Mouse (Mus musculus) cerebellum, adult 11 months (tissue): ENCODE measurements around the gene Arhgap15.

Experiments
- DNase-seq: peaks from one replicate; pipeline ENCODE4 v3.0.0; 2022

The Arhgap15 gene

DNA sequence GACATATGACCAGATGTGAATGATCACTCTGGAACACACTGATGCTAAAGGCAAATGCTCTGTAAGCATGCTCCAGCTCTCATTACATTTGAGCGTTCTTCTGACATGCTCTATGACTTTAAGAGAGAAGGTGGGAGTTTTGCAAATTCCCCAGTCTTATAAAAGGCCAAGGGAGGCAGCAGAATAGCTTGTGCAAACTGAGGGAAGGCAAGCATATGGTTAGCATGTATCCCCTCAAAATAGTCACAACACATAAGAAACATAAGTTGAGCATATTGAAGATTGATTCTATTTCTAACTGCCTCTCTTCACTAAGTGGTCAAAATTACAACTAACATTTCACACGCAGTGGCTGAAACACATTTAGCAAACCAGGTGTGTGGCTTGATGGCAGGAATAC, 631.6 kb downstream of the Arhgap15 start:
- no peak for DNase-seq

GRCm38 (mm10) chr2:44384541-44384940, 635.9 kb downstream of the Arhgap15 start:
- DNase-seq, result no peak

GRCm38 (mm10) chr2:44389556-44389955, 640.9 kb downstream of the Arhgap15 start:
- DNase-seq, result no peak

- DNase-seq, result no peak
Measured at GRCm38 (mm10) chr2:44393789-44394188, 645.2 kb downstream of the Arhgap15 start.

- DNase-seq, result no peak
Measured at GRCm38 (mm10) chr2:44394956-44395501, 646.4 kb downstream of the Arhgap15 start.

GRCm38 (mm10) chr2:44395577-44395976, 647.0 kb downstream of the Arhgap15 start:
- DNase-seq, result no peak

DNA sequence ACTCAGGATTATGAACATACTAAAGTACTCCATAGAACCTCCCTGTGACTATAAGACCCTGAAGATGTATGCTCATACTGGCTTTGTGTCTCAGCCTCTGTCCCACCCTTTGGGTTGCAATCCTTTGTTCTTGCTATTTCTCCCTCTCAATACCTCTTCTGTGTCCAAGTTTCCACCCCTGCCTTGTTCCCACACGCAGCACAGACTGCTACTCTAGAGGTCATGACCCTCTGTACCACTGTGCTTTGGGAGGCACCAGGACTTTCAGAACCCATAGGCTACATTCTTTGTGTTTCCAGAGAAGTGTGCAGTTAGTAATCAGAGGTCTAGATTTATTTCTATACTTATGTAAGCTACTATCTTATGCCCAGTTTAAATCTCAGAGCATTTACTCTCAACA, 648.6 kb downstream of the Arhgap15 start:
- no peak for DNase-seq

DNA sequence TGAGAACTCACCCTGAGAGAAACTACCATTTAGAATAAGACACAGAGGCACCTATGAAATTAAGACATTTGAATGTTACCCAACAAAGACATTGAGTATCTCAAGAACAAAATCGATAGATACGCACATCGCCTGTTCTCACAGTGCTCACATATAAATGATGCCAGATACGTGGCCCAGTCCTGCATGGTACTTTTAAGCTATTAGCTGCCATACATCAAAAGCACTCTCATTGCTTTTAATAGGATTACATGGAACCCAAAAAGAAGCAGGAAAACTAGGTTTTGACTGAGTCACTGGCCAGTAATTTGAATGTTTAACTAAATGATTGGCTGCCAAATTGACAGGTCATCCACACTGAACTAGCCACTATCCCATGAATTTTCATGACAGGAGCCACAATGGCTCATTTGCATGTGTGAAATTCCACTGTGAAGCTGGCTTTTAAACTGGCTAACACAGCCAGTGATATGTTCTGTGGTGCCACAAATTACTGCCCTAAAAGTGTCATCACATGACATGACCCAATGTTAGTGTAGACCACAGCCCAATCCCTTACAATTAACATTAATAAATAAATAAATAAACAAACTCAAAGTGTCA, 649.2 kb downstream of the Arhgap15 start:
- no peak for DNase-seq

GRCm38 (mm10) chr2:44399191-44399926, 650.7 kb downstream of the Arhgap15 start:
- peak; percentile 12 for DNase-seq

GRCm38 (mm10) chr2:44401704-44402422, 653.2 kb downstream of the Arhgap15 start:
- DNase-seq, result no peak

GRCm38 (mm10) chr2:44411660-44412059, 663.0 kb downstream of the Arhgap15 start:
- DNase-seq, result no peak

DNA sequence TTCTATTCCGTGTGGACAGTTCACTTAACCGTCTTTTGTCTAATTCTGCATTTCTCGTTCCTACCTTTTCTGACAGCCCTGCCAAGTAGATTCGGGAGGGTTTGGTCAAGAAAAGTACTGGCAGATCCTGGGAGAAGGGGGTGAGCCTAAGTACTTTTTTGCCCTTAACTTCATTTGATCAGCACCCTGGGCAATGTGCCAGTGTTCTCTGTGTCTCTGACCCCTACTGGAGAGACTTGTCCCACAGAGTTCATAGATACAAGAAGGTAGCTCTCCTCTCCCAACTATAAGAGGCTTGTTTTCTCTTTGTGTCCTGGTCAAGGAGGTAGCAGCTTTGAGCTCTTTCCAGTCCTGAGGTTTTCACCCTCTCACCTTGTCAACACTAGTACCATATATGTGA, 667.7 kb downstream of the Arhgap15 start:
- no peak for DNase-seq

GRCm38 (mm10) chr2:44419547-44420225, 671.1 kb downstream of the Arhgap15 start:
- DNase-seq, result no peak

- DNase-seq, result no peak
Measured at GRCm38 (mm10) chr2:44430521-44430920, 681.9 kb downstream of the Arhgap15 start.

DNA sequence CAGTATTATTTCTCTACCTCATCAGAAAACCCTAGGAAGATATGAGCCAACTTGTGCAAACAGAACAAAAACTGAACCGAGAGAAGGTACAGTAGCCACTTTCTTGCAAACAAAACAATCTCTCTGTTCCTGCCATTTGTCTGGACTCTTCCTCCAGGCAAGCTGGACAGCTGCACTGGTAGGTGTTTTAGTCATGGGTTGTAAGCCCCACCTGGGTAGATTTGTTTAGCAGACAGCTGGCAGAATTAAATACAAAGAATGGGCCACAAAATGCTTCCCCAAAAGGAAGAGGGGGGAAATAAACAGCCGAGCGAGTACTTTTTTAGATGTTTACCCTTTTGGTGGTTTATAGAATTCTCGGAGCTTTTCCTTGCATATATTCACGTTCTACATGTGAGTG, 688.0 kb downstream of the Arhgap15 start:
- DNase-seq, result no peak

DNA sequence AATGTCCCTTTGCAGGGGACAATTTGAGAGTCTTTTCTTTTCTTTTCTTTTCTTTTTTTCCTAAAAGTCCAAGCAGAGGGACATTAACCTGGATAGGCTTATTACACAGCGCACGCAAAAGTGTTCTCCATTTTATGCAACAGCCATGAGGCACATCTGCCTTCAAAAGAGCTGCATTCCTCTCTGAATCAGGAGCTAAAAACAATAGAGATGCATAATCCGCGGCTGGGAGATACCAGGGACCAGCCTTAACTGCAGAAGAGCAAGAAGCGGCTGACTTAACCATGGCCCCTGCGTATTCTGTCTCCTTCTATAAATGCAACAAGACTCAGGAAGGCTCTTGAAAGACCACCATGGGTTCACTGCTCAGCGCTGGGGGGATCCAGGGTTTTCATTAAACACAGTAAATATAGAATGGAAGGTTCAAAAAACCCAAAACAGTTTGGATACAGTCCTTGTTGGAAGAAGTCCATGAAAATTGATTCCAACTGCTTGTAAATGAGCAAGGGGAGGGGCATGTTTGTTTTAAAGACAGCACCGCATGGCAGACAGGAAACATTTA, 689.0 kb downstream of the Arhgap15 start:
- DNase-seq, result no peak

GRCm38 (mm10) chr2:44438070-44438469, 689.4 kb downstream of the Arhgap15 start:
- no peak for DNase-seq

DNA sequence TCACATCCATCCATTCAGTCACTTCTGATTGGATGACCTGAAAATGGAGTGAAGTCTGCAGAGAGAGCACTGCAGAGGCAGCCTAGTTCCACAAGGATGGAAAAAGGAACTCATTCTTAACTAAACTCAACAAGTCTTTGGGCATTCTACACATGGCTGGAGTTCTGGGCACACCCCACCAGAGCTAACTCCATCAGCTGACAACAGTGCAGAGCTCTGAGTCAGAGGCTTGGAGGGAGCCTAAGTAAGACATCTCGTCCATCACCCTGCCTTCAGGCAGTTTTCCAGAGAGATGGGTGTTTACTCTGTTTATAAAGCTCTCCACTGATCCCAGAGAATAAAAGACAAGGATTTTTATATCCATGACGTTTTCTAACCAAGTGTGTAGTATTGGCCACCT, 696.3 kb downstream of the Arhgap15 start:
- DNase-seq, result no peak
